Mouse (Mus musculus) thymus, postnatal 36 days (tissue): ENCODE data around the gene Gm21983.

Experiments
- DNase-seq, 2 experiments: peaks; one replicate each; pipeline ENCODE4 v3.0.0; 2022; ENCODE audit warnings: mixed read lengths in 2 of 2

Gm21983 gene

DNA sequence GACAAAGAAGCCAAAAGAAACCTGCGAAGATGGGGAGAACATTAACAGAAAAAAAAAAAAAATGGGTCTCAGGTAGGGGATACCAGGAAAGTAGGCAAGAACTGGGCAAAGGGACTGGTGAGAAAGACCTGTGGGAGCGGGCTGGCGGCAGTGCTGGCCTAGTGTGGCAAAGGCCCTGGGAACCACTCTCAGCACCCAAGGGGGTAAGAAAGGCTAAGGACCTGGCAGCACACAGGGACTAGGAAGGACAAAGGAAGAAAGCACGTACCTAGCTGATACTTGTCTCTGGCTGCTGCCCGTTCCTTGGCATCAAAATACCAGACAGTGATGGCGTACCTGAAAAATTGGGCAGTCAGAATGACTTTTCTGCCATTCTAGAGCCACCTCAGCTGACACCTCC lies 21.6 kb downstream of the Gm21983 start:
- no peak for DNase-seq

GRCm38 (mm10) chr7:27158171-27158570 lies 22.7 kb downstream of the Gm21983 start:
- no peak for DNase-seq

- DNase-seq: no peak
Measured at GRCm38 (mm10) chr7:27156005-27156404, 24.9 kb downstream of the Gm21983 start.

- no peak for DNase-seq
Measured at GRCm38 (mm10) chr7:27153205-27153764, 27.6 kb downstream of the Gm21983 start, which contains the start of gene Cyp2t4. Gene Cyp2t4, plus strand, starts transcription at chr7:27153714.

GRCm38 (mm10) chr7:27136410-27136996 lies 44.4 kb downstream of the Gm21983 start:
- DNase-seq: no peak

DNA sequence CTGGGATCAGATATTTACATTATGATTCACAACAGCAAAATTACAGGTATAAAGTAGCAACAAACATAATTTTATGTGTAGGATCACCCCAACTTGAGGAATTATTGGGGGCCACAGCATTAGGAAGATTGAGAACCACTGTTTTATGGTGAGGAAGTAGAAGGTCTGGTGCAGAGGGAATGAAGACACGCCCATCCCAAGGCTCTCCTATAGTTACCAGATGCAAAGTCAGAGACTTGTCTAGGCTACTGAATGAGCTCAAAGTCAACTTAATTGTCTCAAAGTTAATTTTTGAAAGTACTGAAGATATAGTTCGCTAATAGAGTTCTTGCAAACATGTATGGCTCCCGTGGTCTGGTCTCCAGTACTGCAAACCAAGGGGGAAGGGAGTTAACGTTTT lies 47.1 kb downstream of the Gm21983 start:
- no peak for DNase-seq

GRCm38 (mm10) chr7:27133156-27133555 lies 47.7 kb downstream of the Gm21983 start:
- no peak for DNase-seq

DNA sequence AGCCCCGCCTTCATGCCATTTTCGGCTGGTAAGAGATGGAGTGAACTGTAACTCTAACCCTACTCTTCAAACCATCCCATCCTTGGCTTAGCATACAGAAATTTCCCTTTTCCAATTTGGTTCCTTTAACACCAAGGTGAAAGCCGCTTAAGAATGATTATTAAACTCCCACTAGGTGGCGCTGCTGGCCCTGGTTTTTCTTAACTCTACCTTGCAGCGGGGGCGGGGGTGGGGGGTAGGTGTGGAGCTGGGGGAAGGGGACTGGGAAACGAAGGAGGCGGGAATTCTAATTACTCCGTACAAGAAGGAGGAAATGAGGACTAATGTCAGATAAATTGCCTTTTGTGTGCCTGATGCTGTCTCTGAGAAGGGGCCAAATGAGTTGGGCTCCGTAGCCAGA lies 48.3 kb downstream of the Gm21983 start:
- DNase-seq: peak in 1 of 2 experiments; percentile 26

DNA sequence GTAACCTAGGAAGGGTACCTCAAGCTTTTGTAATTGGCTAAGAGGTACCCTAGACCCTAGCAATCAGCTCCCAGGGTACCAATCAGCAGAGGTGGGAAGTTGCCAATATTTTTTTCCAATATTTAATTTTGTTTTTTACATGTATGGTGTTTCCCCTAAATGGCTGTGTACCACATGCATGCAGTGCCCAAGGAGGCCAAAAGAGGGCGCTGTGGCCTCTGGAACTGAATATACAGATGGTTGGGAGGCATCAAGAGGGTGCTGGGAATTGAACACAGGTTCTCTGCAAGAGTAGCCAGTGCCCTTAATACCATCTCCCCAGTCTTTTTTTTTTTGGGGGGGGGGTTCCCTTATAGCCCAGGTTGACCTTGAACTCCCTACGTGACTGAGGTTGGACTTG lies 49.5 kb downstream of the Gm21983 start:
- DNase-seq: no peak

DNA sequence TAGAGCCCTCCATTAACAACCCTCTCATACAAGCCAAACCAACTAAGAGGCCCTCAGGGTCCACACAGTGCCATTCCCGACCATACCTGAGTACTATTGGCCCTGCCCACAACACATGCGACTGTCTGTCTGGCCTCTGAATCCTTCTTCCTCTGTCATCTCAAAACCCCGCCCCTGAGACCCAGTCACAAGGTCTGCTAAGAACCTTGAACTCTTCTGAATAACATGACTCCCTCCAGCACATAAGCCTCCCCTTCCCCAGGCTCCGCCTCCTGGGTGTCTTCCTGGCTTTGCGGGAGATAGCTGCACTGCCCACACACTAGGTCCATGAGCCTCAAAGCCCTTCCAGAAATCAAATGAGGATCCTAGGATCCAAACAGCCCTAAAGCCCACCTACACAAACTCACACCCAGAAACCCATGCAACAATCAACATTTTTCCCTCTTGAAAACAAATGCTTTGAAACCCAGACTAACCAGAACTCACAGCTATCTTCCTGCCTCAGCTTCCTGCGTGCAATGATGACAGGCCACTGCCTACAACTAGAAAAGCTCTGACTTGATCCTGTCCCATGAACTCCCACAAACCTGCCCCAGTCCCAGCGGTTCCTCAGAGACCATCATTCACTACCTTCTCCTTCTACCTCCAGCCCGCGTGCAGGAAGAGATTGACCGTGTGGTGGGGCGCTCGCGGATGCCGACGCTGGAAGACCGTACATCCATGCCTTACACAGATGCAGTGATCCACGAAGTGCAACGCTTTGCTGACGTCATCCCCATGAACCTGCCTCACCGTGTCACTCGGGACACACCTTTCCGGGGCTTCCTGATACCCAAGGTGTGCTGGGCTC lies 50.1 kb downstream of the Gm21983 start:
- no peak for DNase-seq

DNA sequence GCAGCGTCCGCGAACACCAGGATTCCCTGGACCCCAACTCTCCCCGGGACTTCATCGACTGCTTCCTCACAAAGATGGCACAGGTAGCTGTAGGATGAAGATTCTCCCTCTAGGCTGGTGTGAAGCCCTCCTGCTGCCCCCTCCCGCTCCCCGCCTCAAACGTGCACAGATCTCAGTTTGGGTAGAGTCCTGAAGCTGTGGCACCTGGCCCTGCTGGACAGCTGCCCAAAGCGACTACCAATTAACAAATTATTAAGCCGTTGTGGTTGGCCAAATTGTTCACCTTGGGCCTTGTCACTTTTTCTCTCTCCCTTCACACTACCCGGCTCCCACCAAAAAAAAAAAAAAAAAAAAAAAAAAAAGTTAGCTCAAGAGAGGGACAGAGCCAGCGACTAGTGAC lies 51.1 kb downstream of the Gm21983 start:
- no peak for DNase-seq

- no peak for DNase-seq
Measured at GRCm38 (mm10) chr7:27128946-27129345, 51.9 kb downstream of the Gm21983 start.

- peak; percentile 13 for DNase-seq
Measured at GRCm38 (mm10) chr7:27128162-27128561, 52.7 kb downstream of the Gm21983 start.

- DNase-seq: no peak
Measured at GRCm38 (mm10) chr7:27124969-27125368, 55.9 kb downstream of the Gm21983 start.

GRCm38 (mm10) chr7:27124305-27124832 lies 56.5 kb downstream of the Gm21983 start:
- DNase-seq: no peak

DNA sequence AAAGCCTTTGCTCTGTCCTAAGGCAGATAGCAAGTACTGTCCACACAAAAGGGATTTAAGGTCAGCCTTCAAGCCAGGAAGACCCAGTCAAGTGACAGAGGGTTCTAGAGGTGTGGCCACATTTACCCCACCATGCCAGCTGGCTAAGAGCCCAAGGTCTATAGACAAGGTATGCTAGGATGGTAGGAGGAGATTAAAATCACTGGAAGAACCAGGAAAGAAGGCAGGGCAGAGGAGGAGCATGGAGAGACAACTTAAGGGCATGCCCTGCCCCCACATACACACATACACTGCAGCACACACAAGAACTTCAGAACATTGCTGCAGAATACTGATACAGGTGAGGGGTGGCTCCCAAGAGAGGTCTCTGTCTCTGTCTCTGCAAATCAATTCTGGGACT lies 61.2 kb downstream of the Gm21983 start, which contains the start of gene Cyp2f2:
TSS of gene Cyp2f2 (plus strand) at position 234 of the 400 bp plus-strand sequence.
- no peak for DNase-seq
